Mouse (Mus musculus) left cerebral cortex, postnatal 14 days (tissue): Measurements from ENCODE around the gene Bhlha9. TPM values are rescaled to one million over a fixed set of nuclear protein-coding genes. Genes with fewer than 3 reads are reported as not detected.

ENCODE experiments used
- DNase-seq, 2 experiments: peaks; one replicate each; pipeline ENCODE4 v3.0.0; 2021 to 2022; ENCODE audit warnings: low spot score in 2 of 2, mixed read lengths in 1 of 2
- intact Hi-C: fragments of 180-260 bp; cut with DNase I; formaldehyde crosslinking; loops from one replicate; pipeline ENCODE4 v1.15.1; 2025
- long read RNA-seq, 2 experiments: library from polyadenylated mRNA; stranded (forward); transcript quantifications; one replicate each; pipeline ENCODE4 v2.0.0; 2021
- total RNA-seq, 2 experiments: library from RNA; stranded (reverse); gene quantifications; 2 replicates each; pipeline ENCODE4 v1.2.3; 2021

Gene Bhlha9
- 1 to 10 TPM; 3.4 to 4.2 TPM for total RNA-seq
- long read RNA-seq, experiment 1, transcript Bhlha9-201 (1 exons, 1,207 nt) = major isoform, 5 of 5 reads
- long read RNA-seq, experiment 1, partial matches to known transcripts = 0 of 5 reads
- long read RNA-seq, experiment 1, other reads (novel, unspliced or antisense) = 0 of 5 reads
- long read RNA-seq, experiment 2, partial matches to known transcripts = 0 of 1 reads
- long read RNA-seq, experiment 2, other reads (novel, unspliced or antisense) = 0 of 1 reads

DNA sequence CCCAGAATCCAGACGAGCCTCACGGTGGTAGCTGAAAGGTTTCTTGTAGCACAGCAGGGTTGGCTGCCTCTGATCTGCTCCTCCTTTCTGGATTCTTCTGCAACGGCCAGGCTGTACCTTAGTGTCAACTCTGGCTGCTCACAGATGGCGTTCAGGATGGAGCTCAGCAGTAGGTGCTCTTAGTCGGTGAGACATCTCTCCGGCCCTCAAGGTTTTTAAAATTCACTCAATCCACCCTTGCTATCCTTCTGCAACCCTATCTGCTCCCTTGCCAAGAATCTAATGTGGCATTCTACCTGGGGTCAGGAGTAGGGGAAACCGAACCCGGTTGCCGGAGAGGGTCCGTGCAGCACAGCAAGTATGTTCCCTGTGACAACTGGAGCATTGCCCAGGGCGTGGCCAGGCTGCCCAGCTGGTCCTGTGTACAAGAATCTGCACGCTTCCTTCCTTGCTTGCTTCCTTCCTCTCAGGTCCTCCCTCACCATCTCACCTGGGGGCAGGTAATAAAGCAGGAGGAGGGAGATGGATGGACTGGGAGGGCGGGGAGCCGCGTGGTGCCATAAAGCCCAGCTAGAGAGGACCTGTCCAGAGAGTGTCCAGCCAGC, at the start of gene Bhlha9:
Gene Bhlha9 (plus strand): TSS at position 600 of the 605 bp plus-strand sequence.
- intact Hi-C loops = loop anchor here (10.0 kb wide), 1 partner anchor 223 kb away; no protein-coding TSS in a partner anchor
- DNase-seq = no peak

DNA sequence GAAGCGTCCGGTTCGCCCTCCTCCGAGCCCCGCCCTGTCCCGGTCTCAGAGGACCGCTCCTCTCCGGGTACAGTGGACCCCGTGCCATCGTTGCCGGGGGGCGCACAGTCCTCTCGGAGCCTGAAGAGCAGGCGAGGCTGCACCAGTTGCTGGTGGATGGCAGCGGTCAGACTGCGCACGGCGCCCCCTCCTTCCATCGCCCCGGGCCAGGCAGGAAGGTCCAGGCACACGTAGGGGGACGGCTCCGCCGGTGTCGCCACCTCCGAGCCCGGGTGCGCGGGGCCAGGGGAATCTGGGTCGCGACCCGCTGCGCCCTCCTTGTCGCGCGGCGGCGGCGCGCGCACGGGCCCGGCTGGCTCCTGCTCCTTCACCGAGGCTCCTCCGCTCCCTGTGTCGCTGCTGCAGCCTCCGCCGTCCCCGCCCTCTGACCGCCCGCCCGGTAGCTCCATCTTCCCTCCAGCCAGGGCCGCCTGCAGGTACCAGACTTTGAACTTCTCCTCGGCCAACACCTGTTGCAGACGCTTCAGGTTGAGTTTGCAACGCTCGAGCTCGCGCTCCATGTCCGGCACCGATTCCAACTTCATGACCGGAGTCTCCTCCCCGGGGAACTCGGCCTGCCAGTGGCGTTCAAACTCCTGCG, 49.6 kb upstream of the Bhlha9 start:
- DNase-seq = no peak
- intact Hi-C loops = no loop called here

DNA sequence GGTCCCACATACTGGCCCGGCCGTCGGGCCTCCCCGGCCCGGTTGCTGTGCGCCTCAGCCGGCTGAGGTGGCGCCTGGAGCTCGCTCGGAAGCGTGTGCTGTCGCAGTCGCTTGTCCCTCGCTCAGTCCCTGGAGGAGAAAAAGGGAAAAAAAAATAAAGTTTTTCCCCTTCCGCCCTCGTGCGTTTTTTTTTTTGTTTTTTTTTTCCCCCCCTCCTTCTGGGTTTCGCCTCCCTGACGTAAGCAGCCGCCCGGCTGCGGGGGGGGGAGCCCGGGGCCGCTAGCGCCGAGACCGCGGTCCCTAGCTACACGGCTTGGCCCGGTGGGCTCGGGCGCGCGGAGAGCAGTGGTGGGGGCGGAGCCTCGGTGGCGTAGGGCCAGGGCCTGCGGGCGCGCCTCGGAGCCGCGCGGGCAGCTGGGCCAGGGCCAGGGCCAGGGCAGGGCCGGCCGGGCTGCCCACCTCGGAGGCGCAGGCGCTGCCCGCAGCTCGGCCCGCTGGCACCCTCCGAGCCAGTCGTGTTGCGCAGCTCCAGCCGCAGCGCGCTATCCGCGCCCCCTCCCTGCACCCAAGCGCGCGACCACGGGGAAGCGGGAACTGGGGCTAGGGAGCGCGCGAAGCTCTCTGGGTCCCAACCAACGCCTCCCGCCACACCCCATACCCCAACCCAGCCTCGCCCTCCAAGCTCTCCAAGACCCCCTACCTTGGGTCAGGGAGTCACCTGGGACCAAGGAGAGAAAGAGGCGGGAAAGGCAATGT, 48.9 kb upstream of the Bhlha9 start:
- intact Hi-C loops = no loop called here
- DNase-seq = peak; percentile 29 to 33

GRCm38 (mm10) chr11:76624071-76624470, 48.2 kb upstream of the Bhlha9 start:
- intact Hi-C loops = no loop called here
- DNase-seq = no peak

GRCm38 (mm10) chr11:76624881-76625280, 47.4 kb upstream of the Bhlha9 start:
- intact Hi-C loops = no loop called here
- no peak for DNase-seq

DNA sequence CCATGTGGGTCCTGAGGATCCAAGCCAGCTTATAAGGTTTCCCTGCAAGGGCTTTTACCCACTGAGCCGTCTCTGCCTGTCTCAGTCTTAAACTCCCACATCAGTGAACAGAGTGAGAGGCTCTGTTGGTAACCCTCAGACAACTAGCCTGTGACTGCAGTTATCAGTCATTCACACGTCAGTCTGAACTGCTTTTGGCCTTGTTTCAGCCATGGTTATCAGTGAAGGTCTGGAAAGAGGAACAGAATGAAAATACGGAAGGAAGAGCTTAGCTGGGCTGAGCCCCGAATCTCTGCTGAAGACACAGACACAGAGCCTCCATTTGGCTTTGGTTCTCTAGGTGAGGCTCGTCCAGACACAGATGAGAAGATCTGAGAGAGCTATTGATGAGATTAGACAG, 43.7 kb upstream of the Bhlha9 start:
- intact Hi-C loops = no loop called here
- DNase-seq = no peak

- no peak for DNase-seq
- intact Hi-C loops = no loop called here
These were observed 42.2 kb upstream of the Bhlha9 start for GRCm38 (mm10) chr11:76630023-76630422.

DNA sequence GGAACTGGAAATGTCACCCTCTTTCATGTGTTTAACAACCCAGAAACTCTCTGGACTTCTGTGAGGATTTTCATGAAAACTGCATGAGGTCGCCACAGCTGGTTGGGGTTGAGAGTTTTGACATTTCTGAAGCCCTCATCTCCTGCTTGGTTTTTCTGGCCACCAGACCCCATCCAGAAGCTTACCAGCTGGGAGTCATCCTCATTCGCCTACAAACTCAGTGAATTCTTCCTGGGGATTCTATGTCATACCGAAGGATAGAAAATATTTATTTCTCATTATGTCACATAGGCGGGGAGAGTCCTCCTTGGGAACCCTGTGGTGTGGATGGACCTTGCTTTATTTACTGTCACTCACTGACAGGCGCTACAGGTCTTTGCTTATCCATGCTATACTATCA, 41.8 kb upstream of the Bhlha9 start:
- intact Hi-C loops = no loop called here
- no peak for DNase-seq

GRCm38 (mm10) chr11:76639269-76639985, 32.8 kb upstream of the Bhlha9 start:
- intact Hi-C loops = no loop called here
- peak; percentile 15 to 51 for DNase-seq

- intact Hi-C loops = no loop called here
- no peak for DNase-seq
These were observed 32.0 kb upstream of the Bhlha9 start for GRCm38 (mm10) chr11:76640231-76640630.

- no peak for DNase-seq
- intact Hi-C loops = no loop called here
These were observed 28.0 kb upstream of the Bhlha9 start for GRCm38 (mm10) chr11:76644257-76644656.

DNA sequence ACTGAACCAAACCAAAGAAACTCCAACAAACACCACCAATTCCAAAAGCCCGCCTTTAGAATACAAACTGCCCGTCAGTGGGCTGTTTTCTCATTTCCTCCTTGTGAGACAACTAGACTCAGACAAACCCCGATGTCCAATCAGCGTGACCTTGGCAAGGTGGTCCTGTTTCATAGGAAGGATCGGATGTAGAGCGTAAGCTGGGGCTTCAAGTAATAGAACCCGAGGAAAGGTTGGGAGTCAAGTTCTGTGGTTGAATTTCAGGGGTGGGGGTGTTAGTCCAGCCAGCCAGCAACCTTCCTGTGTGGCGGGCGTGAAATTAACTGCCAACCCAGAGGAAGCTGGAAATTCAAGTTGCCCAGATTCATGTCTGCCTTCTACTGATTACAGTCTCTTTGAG, 27.2 kb upstream of the Bhlha9 start:
- intact Hi-C loops = loop anchor here (5.0 kb wide), 3 partner anchors 123 to 188 kb away; no protein-coding TSS in a partner anchor
- no peak for DNase-seq

DNA sequence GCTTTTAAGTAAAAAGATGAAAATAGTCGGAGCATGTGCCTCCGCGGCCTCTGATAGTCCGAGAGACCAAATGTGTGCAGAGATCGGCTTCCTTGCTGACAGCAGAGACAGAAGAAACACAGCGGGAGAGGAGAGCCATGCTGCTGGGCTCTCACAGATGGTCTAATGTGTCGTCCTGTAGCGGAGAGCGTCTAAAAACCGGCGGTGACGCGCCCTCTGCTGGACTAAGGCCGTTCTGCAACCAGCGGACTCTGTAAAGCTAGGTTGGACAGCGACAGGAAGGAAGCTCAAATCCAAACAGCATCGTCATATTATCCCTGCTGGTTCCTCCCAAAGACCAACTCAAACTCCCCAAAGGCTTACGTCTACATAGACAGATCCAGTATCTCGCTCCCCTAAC, 26.3 kb upstream of the Bhlha9 start:
- intact Hi-C loops = loop anchor here (2.0 to 5.0 kb wide), 4 partner anchors 67 to 189 kb away; no protein-coding TSS in a partner anchor
- peak; percentile 95 to 97 for DNase-seq

DNA sequence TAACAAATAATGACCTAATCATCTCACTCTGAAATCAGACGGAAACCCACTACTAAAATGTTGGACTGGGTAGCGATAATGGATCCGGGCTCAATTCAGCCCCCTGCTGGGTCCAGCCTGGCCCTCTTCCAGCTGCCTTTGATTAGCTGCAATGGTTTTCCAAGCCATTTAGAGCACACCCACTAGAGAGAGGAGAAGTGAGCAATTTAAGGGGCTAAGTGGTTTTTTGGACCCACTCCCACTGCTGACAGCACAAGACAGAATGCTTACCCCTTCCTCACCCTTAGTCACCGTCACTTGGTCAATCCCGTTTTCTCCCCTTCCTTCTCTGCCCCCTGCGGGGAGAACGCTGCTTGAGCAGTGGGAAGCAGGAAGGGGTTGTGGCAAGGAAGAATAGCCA, 25.2 kb upstream of the Bhlha9 start:
- DNase-seq = no peak
- intact Hi-C loops = loop anchor here (2.0 to 5.0 kb wide), 4 partner anchors 68 to 190 kb away; no protein-coding TSS in a partner anchor

- DNase-seq = peak; percentile 87 to 92
- intact Hi-C loops = loop anchor here (2.0 to 5.0 kb wide), 4 partner anchors 69 to 190 kb away; no protein-coding TSS in a partner anchor
These were observed 24.8 kb upstream of the Bhlha9 start for GRCm38 (mm10) chr11:76647500-76647899.

DNA sequence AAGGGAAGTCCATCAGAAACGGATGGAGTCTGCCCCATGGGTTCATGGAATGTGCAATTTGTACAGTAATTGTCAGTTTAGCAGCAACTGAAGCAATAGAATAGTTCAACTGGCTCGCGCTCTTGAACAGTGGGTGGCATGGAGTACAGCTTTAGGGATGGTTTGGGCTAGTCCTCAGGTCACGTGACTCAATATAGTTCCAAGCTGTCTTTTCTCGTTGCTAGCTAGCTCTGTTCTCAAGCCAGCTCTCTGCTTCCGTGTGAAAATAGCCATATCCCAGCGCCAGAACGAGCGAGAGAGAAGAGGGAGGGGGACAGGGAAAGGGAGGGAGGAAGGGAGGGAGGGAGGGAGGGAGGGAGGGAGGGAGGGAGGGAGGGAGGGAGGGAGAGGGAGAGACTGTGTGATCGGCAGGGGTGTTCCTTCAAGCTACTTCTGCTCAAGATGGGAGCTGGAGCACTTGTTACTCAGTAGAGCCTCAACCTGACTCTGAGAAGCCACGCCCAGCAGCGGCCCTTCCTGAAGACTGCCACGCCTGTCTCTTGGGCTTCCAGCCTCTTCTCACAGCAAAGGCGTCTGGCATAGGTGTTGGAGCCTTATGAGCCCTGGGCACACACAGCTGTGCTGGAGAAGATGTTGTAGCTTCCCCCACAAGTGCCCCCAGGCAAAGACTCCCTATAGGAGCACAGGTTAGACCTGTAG, 21.3 kb upstream of the Bhlha9 start:
- intact Hi-C loops = no loop called here
- DNase-seq = peak; percentile 34 to 83

DNA sequence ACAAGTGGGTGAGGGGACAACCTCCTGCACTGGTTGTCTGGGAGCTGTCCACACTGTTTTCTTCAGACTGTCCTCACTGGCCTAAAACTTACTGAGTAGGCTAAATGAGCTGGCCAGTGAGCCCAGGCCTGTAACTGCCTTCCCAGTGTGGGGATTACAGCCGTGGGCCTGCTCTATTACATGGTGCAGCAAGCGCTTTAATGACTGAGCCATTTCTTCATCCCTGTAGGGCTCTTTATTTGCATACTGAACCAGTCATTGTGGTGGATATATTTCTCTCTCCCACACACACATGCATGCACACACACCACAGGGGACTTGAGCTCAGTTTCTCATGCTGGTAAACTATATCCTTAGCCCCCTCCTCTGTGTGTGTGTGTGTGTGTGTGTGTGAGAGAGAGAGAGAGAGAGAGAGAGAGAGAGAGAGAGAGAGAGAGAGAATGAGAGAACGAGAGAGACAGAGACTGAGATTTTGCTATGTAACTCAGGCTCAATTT, 19.4 kb upstream of the Bhlha9 start:
- intact Hi-C loops = no loop called here
- DNase-seq = no peak

- intact Hi-C loops = loop anchor here (1.0 kb wide), 1 partner anchor 108 kb away; the partner anchor contains the start of gene Gosr1
- DNase-seq = peak; percentile 61 to 76
These were observed 17.2 kb upstream of the Bhlha9 start for GRCm38 (mm10) chr11:76655106-76655505.
